Mouse (Mus musculus): ENCODE results near the gene Slc12a6. TPM values are rescaled to one million over a fixed set of nuclear protein-coding genes. Genes with fewer than 3 reads are reported as not detected.

The Slc12a6 gene
- polyA plus RNA-seq (2015; fragmentation: Nextera tagmentation; extraction: Ambion mirVana) = 12.4 and 14.3 TPM in 2 replicates

GRCm38 (mm10) chr2:112265448-112266241 is at the start of gene Slc12a6:
Slc12a6 (plus strand) TSS chr2:112265825.

GRCm38 (mm10) chr2:112239212-112239934 is 26.3 kb upstream of the Slc12a6 start, which contains the start of gene Lpcat4:
Lpcat4 (plus strand) TSS chr2:112239468.

GRCm38 (mm10) chr2:112259241-112259962 is 6.2 kb upstream of the Slc12a6 start, which contains the start of gene Nutm1:
Nutm1 (minus strand) TSS chr2:112259291.

GRCm38 (mm10) chr2:112261748-112262653 is 3.6 kb upstream of the Slc12a6 start, which contains the start of gene Nop10:
Nop10 (plus strand) TSS chr2:112261926.

GRCm38 (mm10) chr2:112266242-112266592 is 592 bp downstream of the Slc12a6 start, which contains the start of gene Gm21985:
Gm21985 (plus strand) TSS chr2:112266314.

GRCm38 (mm10) chr2:112367726-112368673 is 102.4 kb downstream of the Slc12a6 start, which contains the start of gene Emc4:
Emc4 (minus strand) TSS chr2:112368027.

GRCm38 (mm10) chr2:112378973-112379898 is 113.6 kb downstream of the Slc12a6 start, which contains the start of gene Katnbl1:
Katnbl1 (plus strand) TSS chr2:112379211.

Other genes starting within 250 kb of the Slc12a6 start
- not detected in 2 replicates for gene Olfr1311, start 241.4 kb upstream of the Slc12a6 start, polyA plus RNA-seq (2015; fragmentation: Nextera tagmentation; extraction: Ambion mirVana)
- not detected in 2 replicates for gene Olfr1312, start 215.6 kb upstream of the Slc12a6 start, polyA plus RNA-seq (2015; fragmentation: Nextera tagmentation; extraction: Ambion mirVana)
- gene Olfr1313, start 188.0 kb upstream of the Slc12a6 start, polyA plus RNA-seq (2015; fragmentation: Nextera tagmentation; extraction: Ambion mirVana) = not detected in 2 replicates
- not detected in 2 replicates for gene Olfr1314, start 169.0 kb upstream of the Slc12a6 start, polyA plus RNA-seq (2015; fragmentation: Nextera tagmentation; extraction: Ambion mirVana)
- not detected in 2 replicates for gene Olfr1315-ps1, start 150.4 kb upstream of the Slc12a6 start, polyA plus RNA-seq (2015; fragmentation: Nextera tagmentation; extraction: Ambion mirVana)
- gene Olfr1316, start 130.8 kb upstream of the Slc12a6 start, polyA plus RNA-seq (2015; fragmentation: Nextera tagmentation; extraction: Ambion mirVana) = not detected in 2 replicates
- not detected in 2 replicates for gene Olfr1317, start 125.5 kb upstream of the Slc12a6 start, polyA plus RNA-seq (2015; fragmentation: Nextera tagmentation; extraction: Ambion mirVana)
- 0.04 TPM in 1 of 2 replicates, not detected in the other for gene Olfr1318, start 111.6 kb upstream of the Slc12a6 start, polyA plus RNA-seq (2015; fragmentation: Nextera tagmentation; extraction: Ambion mirVana)
- 30.5 and 31.2 TPM in 2 replicates for gene Lpcat4, start 26.4 kb upstream of the Slc12a6 start, polyA plus RNA-seq (2015; fragmentation: Nextera tagmentation; extraction: Ambion mirVana)
- gene Nutm1, start 6.5 kb upstream of the Slc12a6 start, polyA plus RNA-seq (2015; fragmentation: Nextera tagmentation; extraction: Ambion mirVana) = 0.06 and 0.10 TPM in 2 replicates
- gene Nop10, start 3.9 kb upstream of the Slc12a6 start, polyA plus RNA-seq (2015; fragmentation: Nextera tagmentation; extraction: Ambion mirVana) = 192 and 212 TPM in 2 replicates
- not detected in 2 replicates for gene Gm21985, start 489 bp downstream of the Slc12a6 start, polyA plus RNA-seq (2015; fragmentation: Nextera tagmentation; extraction: Ambion mirVana)
- gene Emc4, start 102.2 kb downstream of the Slc12a6 start, polyA plus RNA-seq (2015; fragmentation: Nextera tagmentation; extraction: Ambion mirVana) = 283 and 285 TPM in 2 replicates
- 21.4 and 22.9 TPM in 2 replicates for gene Katnbl1, start 113.4 kb downstream of the Slc12a6 start, polyA plus RNA-seq (2015; fragmentation: Nextera tagmentation; extraction: Ambion mirVana)
- gene Emc7, start 189.2 kb downstream of the Slc12a6 start, polyA plus RNA-seq (2015; fragmentation: Nextera tagmentation; extraction: Ambion mirVana) = 39.1 and 42.8 TPM in 2 replicates
- 2.1 and 2.3 TPM in 2 replicates for gene Chrm5, start 214.9 kb downstream of the Slc12a6 start, polyA plus RNA-seq (2015; fragmentation: Nextera tagmentation; extraction: Ambion mirVana)
- gene Aven, start 227.1 kb downstream of the Slc12a6 start, polyA plus RNA-seq (2015; fragmentation: Nextera tagmentation; extraction: Ambion mirVana) = 4.8 and 5.2 TPM in 2 replicates

Measured in neural tube, postnatal 0 days (tissue).